Mouse (Mus musculus) kidney, adult 2 months (tissue): ENCODE results near the gene Rexo2. TPM values are rescaled to one million over a fixed set of nuclear protein-coding genes. Genes with fewer than 3 reads are reported as not detected.

Experiments used
- DNase-seq: peaks from one replicate; pipeline ENCODE4 v3.0.0; 2021
- H3K27ac ChIP-seq: fragments of 200-500 bp; 2 replicates; pipeline ENCODE4 v1.5.1; 2012; ENCODE audit warnings: low read depth, low read length, control low read depth, inconsistent platforms; ENCODE audit not compliant: insufficient read depth
- H3K27me3 ChIP-seq: fragments of 200-500 bp; replicated peaks from 2 replicates; pipeline ENCODE4 v1.6.1; 2012; ENCODE audit warnings: mild to moderate bottlenecking, moderate library complexity, low read length, inconsistent platforms; ENCODE audit not compliant: control insufficient read depth, insufficient read depth
- H3K36me3 ChIP-seq: fragments of 200-500 bp; 2 replicates; pipeline ENCODE4 v1.6.1; 2012; ENCODE audit warnings: mild to moderate bottlenecking, moderate library complexity, low read length, inconsistent platforms; ENCODE audit not compliant: control insufficient read depth, insufficient read depth
- H3K4me1 ChIP-seq: fragments of 200-500 bp; 2 replicates; pipeline ENCODE4 v1.6.1; 2011; ENCODE audit warnings: low read length; ENCODE audit not compliant: control insufficient read depth, insufficient read depth
- H3K4me3 ChIP-seq: fragments of 200-500 bp; 2 replicates; pipeline ENCODE4 v1.5.1; 2011; ENCODE audit warnings: mild to moderate bottlenecking, low read depth, low read length, control low read depth; ENCODE audit not compliant: insufficient read depth
- CTCF ChIP-seq: fragments of 200-500 bp; conservative IDR thresholded peaks from 2 replicates; pipeline ENCODE4 v1.5.1; 2011; ENCODE audit warnings: low read depth, mild to moderate bottlenecking, control low read depth, low read length, moderate library complexity, mixed read lengths; ENCODE audit not compliant: insufficient read depth, insufficient read length
- POLR2A ChIP-seq: fragments of 200-500 bp; IDR thresholded peaks from one replicate; pipeline ENCODE4 v1.6.1; 2011; ENCODE audit warnings: low read depth, low read length, control low read depth
- WGBS: fragments of 180-500 bp; shearing (Covaris S2); methylation state at CpG from one replicate; pipeline ENCODE4 v1.1.7; 2018; 5-methylcytosine and 5-hydroxymethylcytosine counted together
- polyA plus RNA-seq: library from polyadenylated mRNA; depleted of rRNA; stranded (reverse); fragments of >200 nt; gene quantifications from 2 replicates; pipeline ENCODE4 v1.2.3, GENCODE M21; 2012

The Rexo2 gene
- polyA plus RNA-seq, 1 experiment: 77.4 TPM

- TF ChIP-seq CTCF: no peak
- Histone ChIP-seq H3K4me3 (no peak overlapping the region), H3K27me3 (no peaks in the 10 kb centered on the region), H3K27ac (no peak overlapping the region), H3K4me1 (no peaks in the 10 kb centered on the region), H3K36me3 (no peaks in the 10 kb centered on the region)
- 83% methylated on average over 5 of the region's 5 CpGs for WGBS
- DNase-seq: no peak
Measured at GRCm38 (mm10) chr9:48510134-48510533, 29.7 kb upstream of the Rexo2 start.

GRCm38 (mm10) chr9:48504741-48505365 lies 24.4 kb upstream of the Rexo2 start:
- Histone ChIP-seq H3K36me3 (no peaks in the 10 kb centered on the region), H3K4me1 (no peaks in the 10 kb centered on the region), H3K4me3 (no peak overlapping the region), H3K27me3 (0 out of 2 replicates have a peak, but pooled peaks cover 1% of the 10 kb centered on the region), H3K27ac (no peak overlapping the region)
- WGBS: 54% methylated on average over 8 of the region's 8 CpGs
- DNase-seq: no peak
- TF ChIP-seq CTCF (no peak), POLR2A (no peak)

- H3K4me1 ChIP-seq: no peaks in the 10 kb centered on the region
- H3K27ac ChIP-seq: no peak overlapping the region
- H3K27me3 ChIP-seq: 0 out of 2 replicates have a peak, but pooled peaks cover 1% of the 10 kb centered on the region
- TF ChIP-seq POLR2A (no peak), CTCF (no peak)
- DNase-seq: no peak
- H3K4me3 ChIP-seq: no peak overlapping the region
- H3K36me3 ChIP-seq: no peaks in the 10 kb centered on the region
- WGBS: 33% methylated on average over 2 of the region's 2 CpGs
Measured at GRCm38 (mm10) chr9:48503001-48503400, 22.6 kb upstream of the Rexo2 start.

GRCm38 (mm10) chr9:48501192-48501591 lies 20.8 kb upstream of the Rexo2 start:
- WGBS: 81% methylated on average over 7 of the region's 7 CpGs
- Histone ChIP-seq H3K4me3 (no peak overlapping the region), H3K27ac (no peak overlapping the region), H3K4me1 (no peaks in the 10 kb centered on the region), H3K36me3 (no peaks in the 10 kb centered on the region), H3K27me3 (0 out of 2 replicates have a peak, but pooled peaks cover 1% of the 10 kb centered on the region)
- TF ChIP-seq CTCF (no peak), POLR2A (no peak)
- no peak for DNase-seq

GRCm38 (mm10) chr9:48495548-48495932 lies 15.1 kb upstream of the Rexo2 start:
- Histone ChIP-seq H3K4me3 (peak overlapping the region; percentile 85), H3K4me1 (peaks cover 3% of the 10 kb centered on the region; the same call in 1 of the 2 replicates), H3K27me3 (no peaks in the 10 kb centered on the region), H3K36me3 (peaks cover 4% of the 10 kb centered on the region), H3K27ac (peak overlapping the region; percentile 87)
- TF ChIP-seq CTCF (no peak), POLR2A (no peak)
- DNase-seq: no peak
- WGBS: 3% methylated on average over 34 of the region's 34 CpGs

GRCm38 (mm10) chr9:48494817-48495547 lies 14.6 kb upstream of the Rexo2 start, which contains the start of the genes Rbm7 and Gm5617:
Gene Rbm7, minus strand, starts transcription at chr9:48495299.
Gene Gm5617, plus strand, starts transcription at chr9:48495442.
- H3K27me3 ChIP-seq: no peaks in the 10 kb centered on the region
- under 1% methylated on average over 72 of the region's 72 CpGs for WGBS
- H3K27ac ChIP-seq: peak within 1 kb of the TSS; percentile 87
- peak within 1 kb of the TSS; percentile 85 for H3K4me3 ChIP-seq
- peaks cover 3% of the 10 kb centered on the region; the same call in 1 of the 2 replicates for H3K4me1 ChIP-seq
- DNase-seq: peak; percentile 97
- H3K36me3 ChIP-seq: peaks cover 7% of the 10 kb centered on the region
- TF ChIP-seq CTCF (0 out of 2 replicates have a peak, but pooled peaks have one; percentile 2), POLR2A (peak; percentile 56)

GRCm38 (mm10) chr9:48481214-48482134 lies 1.1 kb upstream of the Rexo2 start:
- no peak for DNase-seq
- TF ChIP-seq CTCF (no peak), POLR2A (no peak)
- Histone ChIP-seq H3K27ac (no peak overlapping the region), H3K4me3 (peak overlapping the region; percentile 44), H3K36me3 (no peaks in the 10 kb centered on the region), H3K27me3 (no peaks in the 10 kb centered on the region; the same call in 1 of the 2 replicates), H3K4me1 (no peaks in the 10 kb centered on the region; the same call in 1 of the 2 replicates)
- 32% methylated on average over 20 of the region's 20 CpGs for WGBS
